18 mouse cellular contexts compared by ENCODE assay signal in genomic region chr13:48604591-48604990, GRCm38 (mm10). TPM values are rescaled to one million over a fixed set of nuclear protein-coding genes. Genes with fewer than 3 reads are reported as not detected.
"Had no signal": no experiment of that assay in that cellular context is flagged by ENCODE, and none has a peak within 500 bp of the region (broad histone marks: within the 10 kb centered on the region; RNA-seq: fewer than 3 reads in every experiment).

No protein-coding gene starts in this region.

- ATAC-seq: midbrain, embryonic 13.5 days had no signal

- H3K9ac ChIP-seq: liver, embryonic 15.5 days; midbrain, embryonic 13.5 days; neural tube, embryonic 15.5 days had no signal

- H3K4me2 ChIP-seq: liver, embryonic 11.5 days; liver, embryonic 15.5 days; midbrain, embryonic 13.5 days; neural tube, embryonic 15.5 days had no signal

- H3K4me1 ChIP-seq: liver, embryonic 15.5 days; midbrain, embryonic 13.5 days; neural tube, embryonic 15.5 days had no signal

- H3K27ac ChIP-seq: left cerebral cortex, adult 2 months; liver, embryonic 15.5 days; midbrain, embryonic 13.5 days; neural tube, embryonic 15.5 days had no signal

- H3K36me3 ChIP-seq: limb, embryonic 10.5 days; liver, embryonic 15.5 days had no signal

- DNase-seq: kidney, postnatal 10 days; lung, adult 2 months; lung, postnatal 14 days; right cerebral cortex, adult 18-20 months; right cerebral cortex, postnatal 25 days; thymus, postnatal 36 days had no signal

- H3K9me3 ChIP-seq: limb, embryonic 10.5 days; liver, embryonic 15.5 days; midbrain, embryonic 13.5 days; neural tube, embryonic 15.5 days had no signal

- H3K27me3 ChIP-seq: liver, embryonic 15.5 days; midbrain, embryonic 13.5 days; neural tube, embryonic 15.5 days had no signal

- H3K4me3 ChIP-seq: left cerebral cortex, adult 2 months; limb, embryonic 10.5 days; liver, embryonic 15.5 days; midbrain, embryonic 13.5 days; myocyte; neural tube, embryonic 15.5 days had no signal

RNA-seq across cellular contexts. Expression of gene Barx1, which starts 58.2 kb away (rescaled TPM):
- total RNA-seq: layer of hippocampus, postnatal 25 days; left cerebral cortex, adult 2 months; left cerebral cortex, postnatal 14 days; megakaryocyte progenitor cell, adult 5-6 weeks had no signal
- polyA plus RNA-seq: large intestine, adult 2 months; myocyte; neural tube, embryonic 11.5 days had no signal
